Mouse (Mus musculus): Measurements from ENCODE around the gene Tent4b. TPM values are rescaled to one million over a fixed set of nuclear protein-coding genes. Genes with fewer than 3 reads are reported as not detected.
"Not testable (repeated sequence)": the region's sequence is repeated elsewhere in the genome, so short reads cannot be mapped to it uniquely, and the experiment has no call there.

Tent4b gene
- polyA plus RNA-seq, 1 experiment = 20.5 TPM

- TF ChIP-seq CTCF (IDR thresholded peaks at IDR 0.05; ENCODE audit: extremely low read depth, insufficient read length, insufficient replicate concordance, low read depth, low read length) (no peak), POLR2A (IDR thresholded peaks at IDR 0.05; ENCODE audit: low read depth, low read length) (no peak)
- no peak overlapping the region for H3K27ac ChIP-seq (ENCODE audit: insufficient read depth, low read depth, low read length)
- WGBS = 49% methylated on average over 3 of the region's 3 CpGs
Observed at GRCm38 (mm10) chr8:88201641-88202040, 2.6 kb downstream of the Tent4b start.

GRCm38 (mm10) chr8:88206016-88206415 is 7.0 kb downstream of the Tent4b start:
- no peak overlapping the region for H3K27ac ChIP-seq (ENCODE audit: insufficient read depth, low read depth, low read length)
- 80% methylated on average over 9 of the region's 9 CpGs for WGBS
- H3K27me3 ChIP-seq (ENCODE audit: control insufficient read depth, insufficient read depth, low read length) = no peaks in the 10 kb centered on the region
- H3K36me3 ChIP-seq (ENCODE audit: control insufficient read depth, insufficient read depth, low read length) = peaks cover 10% of the 10 kb centered on the region
- peaks cover 18% of the 10 kb centered on the region; the same call in 1 of the 2 replicates for H3K4me1 ChIP-seq (ENCODE audit: control insufficient read depth, insufficient read depth, insufficient read length, low read length)
- no peak for TF ChIP-seq CTCF (IDR thresholded peaks at IDR 0.05; ENCODE audit: extremely low read depth, insufficient read length, insufficient replicate concordance, low read depth, low read length)
- TF ChIP-seq POLR2A (IDR thresholded peaks at IDR 0.05; ENCODE audit: low read depth, low read length) = no peak
- no peak overlapping the region for H3K4me3 ChIP-seq (ENCODE audit: low read depth, low read length)

More at GRCm38 (mm10) chr8:88201641-88202040, 2.6 kb downstream of the Tent4b start:
- Histone ChIP-seq H3K27me3 (ENCODE audit: control insufficient read depth, insufficient read depth, low read length) (no peaks in the 10 kb centered on the region), H3K4me1 (ENCODE audit: control insufficient read depth, insufficient read depth, insufficient read length, low read length) (peaks cover 9% of the 10 kb centered on the region; the same call in 1 of the 2 replicates), H3K36me3 (ENCODE audit: control insufficient read depth, insufficient read depth, low read length) (peaks cover 10% of the 10 kb centered on the region), H3K4me3 (ENCODE audit: low read depth, low read length) (no peak overlapping the region)

GRCm38 (mm10) chr8:88207121-88207821 is 8.3 kb downstream of the Tent4b start:
- Histone ChIP-seq H3K36me3 (ENCODE audit: control insufficient read depth, insufficient read depth, low read length) (peaks cover 10% of the 10 kb centered on the region), H3K4me1 (ENCODE audit: control insufficient read depth, insufficient read depth, insufficient read length, low read length) (peaks cover 14% of the 10 kb centered on the region; the same call in 1 of the 2 replicates)

GRCm38 (mm10) chr8:88209930-88210827 is 11.2 kb downstream of the Tent4b start:
- WGBS = 43% methylated on average over 5 of the region's 6 CpGs
- not testable (repeated sequence) for H3K4me3 ChIP-seq (ENCODE audit: low read depth, low read length); H3K36me3 ChIP-seq (ENCODE audit: control insufficient read depth, insufficient read depth, low read length); H3K27me3 ChIP-seq (ENCODE audit: control insufficient read depth, insufficient read depth, low read length)
- H3K4me1 ChIP-seq (ENCODE audit: control insufficient read depth, insufficient read depth, insufficient read length, low read length) = peaks cover 19% of the 10 kb centered on the region; the same call in 1 of the 2 replicates
- peak overlapping the region; percentile 89 for H3K27ac ChIP-seq (ENCODE audit: insufficient read depth, low read depth, low read length)

More at GRCm38 (mm10) chr8:88207121-88207821, 8.3 kb downstream of the Tent4b start:
- 74% methylated on average over 7 of the region's 7 CpGs for WGBS
- H3K4me3 ChIP-seq (ENCODE audit: low read depth, low read length) = no peak overlapping the region
- no peak for TF ChIP-seq POLR2A (IDR thresholded peaks at IDR 0.05; ENCODE audit: low read depth, low read length)
- no peak for TF ChIP-seq CTCF (IDR thresholded peaks at IDR 0.05; ENCODE audit: extremely low read depth, insufficient read length, insufficient replicate concordance, low read depth, low read length)
- no peak overlapping the region for H3K27ac ChIP-seq (ENCODE audit: insufficient read depth, low read depth, low read length)
- H3K27me3 ChIP-seq (ENCODE audit: control insufficient read depth, insufficient read depth, low read length) = no peaks in the 10 kb centered on the region

DNA sequence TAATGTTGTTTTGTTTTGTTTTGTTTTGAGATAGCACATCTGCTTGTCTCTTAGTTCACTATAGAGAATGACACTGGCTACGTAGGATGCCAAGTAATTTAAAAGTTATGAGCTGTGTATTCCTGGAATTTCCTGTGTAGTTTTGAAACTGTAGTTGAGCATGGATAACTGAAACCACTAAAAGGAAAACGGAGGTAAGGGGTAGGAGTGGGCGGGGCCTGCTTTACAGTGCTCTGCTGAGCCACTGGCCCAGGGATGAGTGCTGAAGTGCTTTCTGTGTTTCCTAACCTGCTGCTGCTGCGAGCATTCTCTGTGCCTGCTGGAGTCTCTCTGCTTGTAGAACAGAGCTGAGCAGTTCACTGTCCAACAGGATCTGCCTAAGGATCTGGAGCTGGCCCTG is 22.3 kb downstream of the Tent4b start:
- H3K4me3 ChIP-seq (ENCODE audit: low read depth, low read length) = no peak overlapping the region
- no peak for TF ChIP-seq CTCF (IDR thresholded peaks at IDR 0.05; ENCODE audit: extremely low read depth, insufficient read length, insufficient replicate concordance, low read depth, low read length)
- TF ChIP-seq POLR2A (IDR thresholded peaks at IDR 0.05; ENCODE audit: low read depth, low read length) = no peak
- no peaks in the 10 kb centered on the region for H3K4me1 ChIP-seq (ENCODE audit: control insufficient read depth, insufficient read depth, insufficient read length, low read length)
- H3K36me3 ChIP-seq (ENCODE audit: control insufficient read depth, insufficient read depth, low read length) = no peaks in the 10 kb centered on the region
- no peaks in the 10 kb centered on the region for H3K27me3 ChIP-seq (ENCODE audit: control insufficient read depth, insufficient read depth, low read length)
- H3K27ac ChIP-seq (ENCODE audit: insufficient read depth, low read depth, low read length) = no peak overlapping the region
- WGBS = 58% methylated on average over 4 of the region's 4 CpGs

DNA sequence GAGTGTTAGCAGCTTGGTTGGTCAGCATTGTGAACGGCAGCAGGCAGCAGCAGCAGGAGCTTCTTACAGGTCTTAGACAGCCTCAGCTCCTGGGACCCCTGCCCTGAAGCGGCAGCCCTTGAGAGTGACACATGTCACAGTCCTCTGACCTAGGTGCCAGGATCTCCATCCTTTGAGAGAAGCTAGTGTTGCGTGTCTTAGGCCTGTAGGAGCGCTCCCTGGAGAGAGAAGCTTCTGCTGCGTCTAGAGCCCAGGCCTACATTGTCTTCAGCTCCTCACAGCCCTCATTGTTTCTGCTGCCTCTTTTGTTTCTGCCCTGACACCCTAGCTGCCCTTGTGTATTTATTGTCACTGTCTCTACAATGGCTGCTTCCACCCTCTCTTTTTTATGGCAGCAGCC is 26.3 kb downstream of the Tent4b start:
- Histone ChIP-seq H3K4me1 (ENCODE audit: control insufficient read depth, insufficient read depth, insufficient read length, low read length) (peaks cover 10% of the 10 kb centered on the region), H3K27me3 (ENCODE audit: control insufficient read depth, insufficient read depth, low read length) (no peaks in the 10 kb centered on the region), H3K36me3 (ENCODE audit: control insufficient read depth, insufficient read depth, low read length) (no peaks in the 10 kb centered on the region), H3K4me3 (ENCODE audit: low read depth, low read length) (no peak overlapping the region), H3K27ac (ENCODE audit: insufficient read depth, low read depth, low read length) (no peak overlapping the region)
- WGBS = 96% methylated on average over 5 of the region's 5 CpGs
- TF ChIP-seq CTCF (IDR thresholded peaks at IDR 0.05; ENCODE audit: extremely low read depth, insufficient read length, insufficient replicate concordance, low read depth, low read length) = no peak
- no peak for TF ChIP-seq POLR2A (IDR thresholded peaks at IDR 0.05; ENCODE audit: low read depth, low read length)

DNA sequence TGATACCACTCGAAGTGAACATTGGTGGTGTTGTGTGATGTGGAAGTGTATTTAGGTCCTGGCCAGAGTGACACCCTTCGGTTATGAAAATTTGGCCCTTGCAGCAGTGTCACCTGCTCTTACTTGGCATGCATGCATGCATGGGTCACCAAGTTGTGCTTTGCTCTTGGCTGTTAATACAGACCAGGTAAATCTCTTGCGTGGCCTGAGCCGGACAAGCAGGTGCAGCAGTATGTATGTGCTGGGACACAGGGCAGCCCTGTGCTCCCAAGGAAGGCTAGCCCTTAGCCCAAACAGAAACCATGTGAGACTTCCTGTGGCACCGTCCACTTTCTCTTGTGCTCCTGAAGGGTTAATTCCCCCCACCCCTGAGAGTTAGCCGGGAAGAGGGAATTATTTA is 28.8 kb downstream of the Tent4b start:
- no peak overlapping the region for H3K4me3 ChIP-seq (ENCODE audit: low read depth, low read length)
- no peaks in the 10 kb centered on the region for H3K27me3 ChIP-seq (ENCODE audit: control insufficient read depth, insufficient read depth, low read length)
- WGBS = 59% methylated on average over 6 of the region's 6 CpGs
- H3K36me3 ChIP-seq (ENCODE audit: control insufficient read depth, insufficient read depth, low read length) = no peaks in the 10 kb centered on the region
- no peak for TF ChIP-seq POLR2A (IDR thresholded peaks at IDR 0.05; ENCODE audit: low read depth, low read length)
- TF ChIP-seq CTCF (IDR thresholded peaks at IDR 0.05; ENCODE audit: extremely low read depth, insufficient read length, insufficient replicate concordance, low read depth, low read length) = no peak
- H3K27ac ChIP-seq (ENCODE audit: insufficient read depth, low read depth, low read length) = no peak overlapping the region
- peaks cover 17% of the 10 kb centered on the region for H3K4me1 ChIP-seq (ENCODE audit: control insufficient read depth, insufficient read depth, insufficient read length, low read length)

Data from small intestine, adult 2 months (tissue).